Mouse (Mus musculus): ENCODE results near the gene Inafm1. TPM values are rescaled to one million over a fixed set of nuclear protein-coding genes. Genes with fewer than 3 reads are reported as not detected.

Gene Inafm1
- total and polyA plus RNA-seq, 2 experiments from 2014 or later: 71.3 to 78.4 TPM

DNA sequence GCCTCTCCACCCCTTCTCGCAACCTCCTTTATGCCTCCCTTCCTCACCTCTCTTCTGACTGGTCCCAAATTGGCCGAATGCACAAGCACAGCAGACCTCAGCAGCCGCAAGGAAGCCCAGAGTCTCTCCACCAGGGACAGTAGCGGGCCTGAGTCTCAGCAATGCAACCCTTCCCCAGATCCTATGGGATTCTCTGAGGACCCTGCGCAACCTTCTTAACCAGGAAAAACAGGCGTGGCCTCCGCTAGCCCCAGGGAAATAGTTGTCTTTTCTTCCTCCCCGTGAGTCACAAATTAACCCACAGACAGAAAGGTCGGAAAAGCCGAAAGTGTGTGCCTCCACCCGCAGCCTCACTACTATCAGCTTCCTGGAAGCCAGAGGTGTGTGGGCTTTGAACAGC, 31.6 kb downstream of the Inafm1 start:
- no peak overlapping the region for H3K27ac ChIP-seq
- H3K9me3 ChIP-seq (ENCODE audit: low read length): no peaks in the 10 kb centered on the region
- H3K36me3 ChIP-seq (ENCODE audit: insufficient read depth, low read length): no peaks in the 10 kb centered on the region
- no peak overlapping the region for H3K4me2 ChIP-seq (ENCODE audit: low read depth, low read length)
- 66% methylated on average over 11 of the region's 11 CpGs for WGBS
- no peak for DNase-seq (ENCODE audit: low spot score)
- no peaks in the 10 kb centered on the region for H3K4me1 ChIP-seq (ENCODE audit: insufficient read depth, low read length)
- no peaks in the 10 kb centered on the region for H3K27me3 ChIP-seq (ENCODE audit: insufficient read depth, low read length)
- TF ChIP-seq CTCF (IDR thresholded peaks at IDR 0.05; ENCODE audit: low read depth): no peak
- no peak for ATAC-seq
- H3K9ac ChIP-seq (replicated peaks; ENCODE audit: low read length): no peak overlapping the region
- H3K4me3 ChIP-seq (ENCODE audit: low read length): no peak overlapping the region

DNA sequence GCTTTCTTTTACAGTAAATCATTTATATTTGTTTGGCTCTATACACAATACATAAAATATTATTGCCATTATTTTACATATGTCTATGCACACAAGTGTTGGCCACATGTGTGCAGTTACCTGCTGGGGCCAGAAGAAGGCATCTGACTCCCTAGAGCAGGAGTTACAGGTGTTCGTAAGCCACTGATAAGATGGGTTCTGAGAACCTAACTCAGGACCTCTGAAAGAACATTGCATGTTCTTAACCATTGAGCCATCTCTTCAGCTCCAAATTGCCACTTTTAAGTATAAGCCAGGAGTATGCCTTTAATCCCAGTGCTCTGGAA, 32.5 kb downstream of the Inafm1 start:
- no peak overlapping the region for H3K4me2 ChIP-seq (ENCODE audit: low read depth, low read length)
- no peak for TF ChIP-seq CTCF (IDR thresholded peaks at IDR 0.05; ENCODE audit: low read depth)
- no peak overlapping the region for H3K27ac ChIP-seq
- 92% methylated on average over 1 of the region's 1 CpGs for WGBS
- DNase-seq (ENCODE audit: low spot score) (no peak), ATAC-seq (no peak)
- no peak overlapping the region for H3K4me3 ChIP-seq (ENCODE audit: low read length)
- H3K9ac ChIP-seq (replicated peaks; ENCODE audit: low read length): no peak overlapping the region
- no peaks in the 10 kb centered on the region for H3K27me3 ChIP-seq (ENCODE audit: insufficient read depth, low read length)
- no peaks in the 10 kb centered on the region for H3K36me3 ChIP-seq (ENCODE audit: insufficient read depth, low read length)
- H3K4me1 ChIP-seq (ENCODE audit: insufficient read depth, low read length): no peaks in the 10 kb centered on the region
- H3K9me3 ChIP-seq (ENCODE audit: low read length): no peaks in the 10 kb centered on the region

DNA sequence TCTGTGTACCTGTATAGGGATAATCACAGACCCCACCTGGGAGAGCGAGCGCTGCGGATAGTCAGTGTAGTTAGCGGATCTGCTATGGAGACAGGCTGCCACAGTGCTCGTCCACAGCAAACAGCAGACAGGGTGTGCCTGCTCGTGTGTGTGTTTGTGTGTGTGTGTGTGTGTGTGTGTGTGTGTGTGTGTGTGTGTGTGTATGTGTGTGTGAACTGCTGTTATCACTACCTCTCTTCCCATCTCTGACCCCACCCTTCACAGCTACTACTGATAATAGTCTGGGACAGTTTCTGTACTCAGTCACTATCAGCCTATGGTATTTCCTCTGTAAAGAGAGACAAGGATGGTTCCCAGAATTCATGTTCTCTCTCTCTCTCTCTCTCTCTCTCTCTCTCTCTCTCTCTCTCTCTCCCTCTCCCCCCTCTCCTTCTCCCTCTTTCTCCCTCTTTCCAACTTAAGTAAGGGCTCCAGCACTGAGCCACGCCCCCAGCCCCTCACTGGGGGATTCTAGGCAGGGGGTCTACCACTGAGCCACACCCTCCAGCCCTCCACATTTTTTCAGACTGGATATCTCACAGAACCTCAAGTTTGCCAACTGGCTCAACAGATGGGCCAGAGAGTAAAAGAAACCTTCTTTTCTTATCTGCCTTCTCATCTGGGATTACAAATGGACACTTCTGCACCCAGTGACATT, 33.0 kb downstream of the Inafm1 start:
- 76% methylated on average over 7 of the region's 7 CpGs for WGBS
- Histone ChIP-seq H3K36me3 (ENCODE audit: insufficient read depth, low read length) (no peaks in the 10 kb centered on the region), H3K27ac (no peak overlapping the region), H3K4me3 (ENCODE audit: low read length) (no peak overlapping the region), H3K27me3 (ENCODE audit: insufficient read depth, low read length) (no peaks in the 10 kb centered on the region), H3K9me3 (ENCODE audit: low read length) (no peaks in the 10 kb centered on the region), H3K4me1 (ENCODE audit: insufficient read depth, low read length) (no peaks in the 10 kb centered on the region), H3K9ac (replicated peaks; ENCODE audit: low read length) (no peak overlapping the region), H3K4me2 (ENCODE audit: low read depth, low read length) (no peak overlapping the region)
- TF ChIP-seq CTCF (IDR thresholded peaks at IDR 0.05; ENCODE audit: low read depth): no peak
- DNase-seq (ENCODE audit: low spot score): no peak
- ATAC-seq: no peak

DNA sequence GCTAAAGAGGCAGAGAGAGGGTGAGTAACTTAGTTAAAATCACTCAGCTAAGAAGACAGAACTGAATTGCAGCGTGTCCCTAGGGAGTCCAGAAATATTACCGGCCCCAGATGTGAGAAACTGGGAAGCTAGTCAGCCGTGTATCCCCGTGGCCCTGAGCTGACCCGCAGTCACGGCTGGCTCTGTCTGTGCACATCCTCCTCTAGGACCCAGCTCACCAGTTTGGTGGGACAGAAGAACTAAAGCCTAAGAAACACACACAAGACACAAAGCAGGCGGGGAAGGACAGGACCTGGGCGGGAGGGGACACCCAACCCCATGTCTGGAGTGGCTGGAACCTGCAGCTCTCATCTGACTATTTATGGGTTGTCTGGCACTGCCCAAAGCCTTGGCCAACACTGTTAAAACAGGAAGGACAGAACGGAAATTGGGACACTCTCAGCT, 33.8 kb downstream of the Inafm1 start:
- Histone ChIP-seq H3K4me1 (ENCODE audit: insufficient read depth, low read length) (no peaks in the 10 kb centered on the region), H3K4me2 (ENCODE audit: low read depth, low read length) (no peak overlapping the region), H3K4me3 (ENCODE audit: low read length) (no peak overlapping the region), H3K36me3 (ENCODE audit: insufficient read depth, low read length) (no peaks in the 10 kb centered on the region), H3K27me3 (ENCODE audit: insufficient read depth, low read length) (no peaks in the 10 kb centered on the region), H3K9ac (replicated peaks; ENCODE audit: low read length) (no peak overlapping the region), H3K9me3 (ENCODE audit: low read length) (no peaks in the 10 kb centered on the region), H3K27ac (no peak overlapping the region)
- TF ChIP-seq CTCF (IDR thresholded peaks at IDR 0.05; ENCODE audit: low read depth): no peak
- ATAC-seq (no peak), DNase-seq (ENCODE audit: low spot score) (no peak)
- WGBS: 56% methylated on average over 9 of the region's 9 CpGs

DNA sequence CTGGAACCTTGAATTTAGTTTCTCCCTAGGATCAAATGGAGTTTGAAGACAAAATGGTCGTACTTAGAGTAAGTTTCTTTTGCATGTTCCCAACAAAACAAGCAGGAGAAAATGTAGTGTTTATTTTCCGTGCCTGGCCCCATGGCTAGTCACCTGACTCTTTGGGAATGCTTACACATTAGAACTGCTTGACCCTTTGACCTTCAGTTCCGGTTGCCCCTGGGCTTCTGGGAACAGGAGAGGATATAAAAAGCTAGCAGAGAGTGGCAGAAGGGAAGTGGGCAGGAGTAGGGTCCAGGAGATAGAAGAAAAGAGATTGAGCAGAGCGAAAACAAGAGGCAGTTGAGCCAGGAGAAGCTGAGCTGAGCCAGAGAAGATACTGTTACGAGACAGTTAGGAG, 43.5 kb downstream of the Inafm1 start:
- ATAC-seq (no peak), DNase-seq (ENCODE audit: low spot score) (no peak)
- Histone ChIP-seq H3K27ac (no peak overlapping the region), H3K36me3 (ENCODE audit: insufficient read depth, low read length) (no peaks in the 10 kb centered on the region), H3K4me2 (ENCODE audit: low read depth, low read length) (no peak overlapping the region), H3K9ac (replicated peaks; ENCODE audit: low read length) (no peak overlapping the region), H3K9me3 (ENCODE audit: low read length) (no peaks in the 10 kb centered on the region), H3K4me3 (ENCODE audit: low read length) (no peak overlapping the region), H3K4me1 (ENCODE audit: insufficient read depth, low read length) (no peaks in the 10 kb centered on the region), H3K27me3 (ENCODE audit: insufficient read depth, low read length) (no peaks in the 10 kb centered on the region)
- 62% methylated on average over 5 of the region's 5 CpGs for whole genome bisulfite sequencing
- no peak for TF ChIP-seq CTCF (IDR thresholded peaks at IDR 0.05; ENCODE audit: low read depth)

Other genes with a start within 250 kb of the Inafm1 start
- 6.2 and 8.5 TPM in 2 replicates for gene Bicra, start 225.7 kb downstream of the Inafm1 start, total RNA-seq (2014; rRNA removed)
- gene Bicra, start 225.7 kb downstream of the Inafm1 start, polyA plus RNA-seq (2015; fragmentation: Nextera tagmentation; extraction: Ambion mirVana): 3.4 and 3.8 TPM in 2 replicates
- 0.31 and 0.72 TPM in 2 replicates for gene Zfp541, start 211.8 kb downstream of the Inafm1 start, total RNA-seq (2014; rRNA removed)
- 0.15 and 0.24 TPM in 2 replicates for gene Zfp541, start 211.8 kb downstream of the Inafm1 start, polyA plus RNA-seq (2015; fragmentation: Nextera tagmentation; extraction: Ambion mirVana)
- gene Napa, start 175.2 kb downstream of the Inafm1 start, total RNA-seq (2014; rRNA removed): 413 and 441 TPM in 2 replicates
- gene Napa, start 175.2 kb downstream of the Inafm1 start, polyA plus RNA-seq (2015; fragmentation: Nextera tagmentation; extraction: Ambion mirVana): 253 and 256 TPM in 2 replicates
- 33.3 and 41.7 TPM in 2 replicates for gene Kptn, start 153.7 kb downstream of the Inafm1 start, total RNA-seq (2014; rRNA removed)
- 33.2 and 35.8 TPM in 2 replicates for gene Kptn, start 153.7 kb downstream of the Inafm1 start, polyA plus RNA-seq (2015; fragmentation: Nextera tagmentation; extraction: Ambion mirVana)
- gene Slc8a2, start 143.8 kb downstream of the Inafm1 start, total RNA-seq (2014; rRNA removed): 78.6 and 79.4 TPM in 2 replicates
- gene Slc8a2, start 143.8 kb downstream of the Inafm1 start, polyA plus RNA-seq (2015; fragmentation: Nextera tagmentation; extraction: Ambion mirVana): 1.2 TPM in 2 replicates
- 76.6 and 81.3 TPM in 2 replicates for gene Meis3, start 98.5 kb downstream of the Inafm1 start, total RNA-seq (2014; rRNA removed)
- gene Meis3, start 98.5 kb downstream of the Inafm1 start, polyA plus RNA-seq (2015; fragmentation: Nextera tagmentation; extraction: Ambion mirVana): 77.5 and 84.6 TPM in 2 replicates
- gene Dhx34, start 51.6 kb downstream of the Inafm1 start, total RNA-seq (2014; rRNA removed): 21.1 and 25.0 TPM in 2 replicates
- gene Dhx34, start 51.6 kb downstream of the Inafm1 start, polyA plus RNA-seq (2015; fragmentation: Nextera tagmentation; extraction: Ambion mirVana): 9.1 and 9.4 TPM in 2 replicates
- 0.47 TPM in 1 of 2 replicates, not detected in the other for gene C5ar2, start 29.5 kb downstream of the Inafm1 start, total RNA-seq (2014; rRNA removed)
- gene C5ar2, start 29.5 kb downstream of the Inafm1 start, polyA plus RNA-seq (2015; fragmentation: Nextera tagmentation; extraction: Ambion mirVana): 0.11 and 0.18 TPM in 2 replicates
- gene C5ar1, start 14.1 kb downstream of the Inafm1 start, total RNA-seq (2014; rRNA removed): 1.4 and 1.9 TPM in 2 replicates
- 0.93 and 1.5 TPM in 2 replicates for gene C5ar1, start 14.1 kb downstream of the Inafm1 start, polyA plus RNA-seq (2015; fragmentation: Nextera tagmentation; extraction: Ambion mirVana)
- gene Ccdc9, start 13.2 kb upstream of the Inafm1 start, total RNA-seq (2014; rRNA removed): 11.8 and 27.9 TPM in 2 replicates
- 13.4 and 14.8 TPM in 2 replicates for gene Ccdc9, start 13.2 kb upstream of the Inafm1 start, polyA plus RNA-seq (2015; fragmentation: Nextera tagmentation; extraction: Ambion mirVana)
- gene Bbc3, start 34.8 kb upstream of the Inafm1 start, total RNA-seq (2014; rRNA removed): 51.0 and 55.8 TPM in 2 replicates
- gene Bbc3, start 34.8 kb upstream of the Inafm1 start, polyA plus RNA-seq (2015; fragmentation: Nextera tagmentation; extraction: Ambion mirVana): 32.2 and 33.3 TPM in 2 replicates
- 88.6 and 89.4 TPM in 2 replicates for gene Sae1, start 114.2 kb upstream of the Inafm1 start, total RNA-seq (2014; rRNA removed)
- 215 and 216 TPM in 2 replicates for gene Sae1, start 114.2 kb upstream of the Inafm1 start, polyA plus RNA-seq (2015; fragmentation: Nextera tagmentation; extraction: Ambion mirVana)
- gene Zc3h4, start 127.3 kb upstream of the Inafm1 start, total RNA-seq (2014; rRNA removed): 36.8 and 38.2 TPM in 2 replicates
- 8.3 and 9.1 TPM in 2 replicates for gene Zc3h4, start 127.3 kb upstream of the Inafm1 start, polyA plus RNA-seq (2015; fragmentation: Nextera tagmentation; extraction: Ambion mirVana)
- 71.7 and 72.6 TPM in 2 replicates for gene Tmem160, start 179.2 kb upstream of the Inafm1 start, total RNA-seq (2014; rRNA removed)
- gene Tmem160, start 179.2 kb upstream of the Inafm1 start, polyA plus RNA-seq (2015; fragmentation: Nextera tagmentation; extraction: Ambion mirVana): 102 and 114 TPM in 2 replicates
- 9.0 and 13.9 TPM in 2 replicates for gene Npas1, start 204.1 kb upstream of the Inafm1 start, total RNA-seq (2014; rRNA removed)
- gene Npas1, start 204.1 kb upstream of the Inafm1 start, polyA plus RNA-seq (2015; fragmentation: Nextera tagmentation; extraction: Ambion mirVana): 7.6 and 7.9 TPM in 2 replicates